Comparison of ENCODE assay signal across 19 mouse cellular contexts in genomic region chr16:22398354-22398753, GRCm38 (mm10).
"Had no signal": no experiment of that assay in that cellular context is flagged by ENCODE, and none has a peak within 500 bp of the region (broad histone marks: within the 10 kb centered on the region; RNA-seq: fewer than 3 reads in every experiment).

No protein-coding gene starts in this region.

- H3K4me1 ChIP-seq: lung, embryonic 15.5 days; midbrain, embryonic 12.5 days; neural tube, embryonic 13.5 days had no signal

- H3K27ac ChIP-seq: liver, embryonic 14.5 days; lung, embryonic 15.5 days; midbrain, embryonic 10.5 days; midbrain, embryonic 12.5 days; neural tube, embryonic 13.5 days; neural tube, embryonic 15.5 days had no signal

- H3K9ac ChIP-seq: liver, embryonic 14.5 days; lung, embryonic 15.5 days; midbrain, embryonic 12.5 days; neural tube, embryonic 13.5 days; neural tube, embryonic 15.5 days had no signal

- H3K4me3 ChIP-seq: lung, embryonic 15.5 days; midbrain, embryonic 10.5 days; midbrain, embryonic 12.5 days; myocyte; neural tube, embryonic 13.5 days; neural tube, embryonic 15.5 days had no signal

- H3K36me3 ChIP-seq: midbrain, embryonic 12.5 days; neural tube, embryonic 13.5 days had no signal

- H3K9me3 ChIP-seq: lung, embryonic 15.5 days; midbrain, embryonic 10.5 days; midbrain, embryonic 12.5 days; neural tube, embryonic 13.5 days; neural tube, embryonic 15.5 days had no signal

- H3K27me3 ChIP-seq: lung, embryonic 15.5 days; midbrain, embryonic 12.5 days; neural tube, embryonic 13.5 days; neural tube, embryonic 15.5 days had no signal

- DNase-seq: lung, adult 2 months; lung, postnatal 14 days; lung, postnatal 36 days; midbrain, embryonic 14.5 days; retina, postnatal 1 day; right cerebral cortex, adult 18-20 months; right cerebral cortex, postnatal 25 days; right cerebral cortex, postnatal 4 days; spleen, adult 18-20 months; thymus, adult 18-20 months; thymus, postnatal 14 days; thymus, postnatal 4 days had no signal
